Mouse (Mus musculus) heart, postnatal 0 days (tissue): ENCODE measurements around the gene Prtg. TPM values are rescaled to one million over a fixed set of nuclear protein-coding genes. Genes with fewer than 3 reads are reported as not detected.

ENCODE experiments used
- ATAC-seq: fragments of 200-750 bp; cut with Nextera tagmentation; 2 replicates; pipeline ENCODE4 v1.8.0; 2017; ENCODE audit warnings: low read depth, moderate number of reproducible peaks, moderate library complexity; ENCODE audit not compliant: insufficient read depth
- DNase-seq: peaks from one replicate; pipeline ENCODE4 v3.0.0-alpha.2; 2016; ENCODE audit warnings: low spot score
- H3K27ac ChIP-seq: fragments of 300-500 bp; sonication (generic); 2 replicates; pipeline ENCODE4 v1.5.1; 2014; ENCODE audit warnings: low read depth, mild to moderate bottlenecking
- H3K27me3 ChIP-seq: fragments of 300-500 bp; sonication (generic); 2 replicates; pipeline ENCODE4 v1.6.1; 2014; ENCODE audit warnings: low read length, mixed read lengths; ENCODE audit not compliant: control insufficient read depth, insufficient read depth
- H3K36me3 ChIP-seq: fragments of 300-500 bp; sonication (generic); replicated peaks from 2 replicates; pipeline ENCODE4 v1.6.1; 2014; ENCODE audit warnings: low read length, mixed read lengths; ENCODE audit not compliant: control insufficient read depth, insufficient read depth
- H3K4me1 ChIP-seq: fragments of 300-500 bp; sonication (generic); 2 replicates; pipeline ENCODE4 v1.6.1; 2014; ENCODE audit warnings: antibody characterized with exemption; ENCODE audit not compliant: control insufficient read depth, insufficient read depth
- H3K4me2 ChIP-seq: fragments of 300-500 bp; sonication (generic); 2 replicates; pipeline ENCODE4 v1.6.1; 2014; ENCODE audit warnings: low read depth, mild to moderate bottlenecking, low read length, moderate library complexity
- H3K4me3 ChIP-seq: fragments of 300-500 bp; sonication (generic); 2 replicates; pipeline ENCODE4 v1.5.1; 2014; ENCODE audit warnings: low read depth, low read length
- H3K9ac ChIP-seq: fragments of 300-500 bp; sonication (generic); replicated peaks from 2 replicates; pipeline ENCODE4 v1.6.1; 2014; ENCODE audit warnings: low read depth, low read length, mixed read lengths
- H3K9me3 ChIP-seq: fragments of 300-500 bp; sonication (generic); replicated peaks from 2 replicates; pipeline ENCODE4 v1.6.1; 2016; ENCODE audit warnings: low read length; ENCODE audit not compliant: control insufficient read depth
- CTCF ChIP-seq: IDR thresholded peaks from 2 replicates; pipeline ENCODE4 v1.5.1; 2016; ENCODE audit warnings: antibody characterized with exemption, control low read depth, low read depth
- EP300 ChIP-seq: IDR thresholded peaks from 2 replicates; pipeline ENCODE4 v1.6.1; 2016; ENCODE audit warnings: antibody characterized with exemption, low read depth
- WGBS: fragments of 180-500 bp; shearing (Covaris S2); extraction: QIAGEN DNeasy Blood & Tissue Kit; methylation state at CpG from one replicate; pipeline ENCODE4 v1.1.7; 2014; 5-methylcytosine and 5-hydroxymethylcytosine counted together
- polyA plus RNA-seq: library from polyadenylated mRNA; unstranded; fragments of >200 nt; fragmentation: Nextera tagmentation; extraction: Ambion mirVana; gene quantifications from 2 replicates; pipeline ENCODE4 v1.2.1, GENCODE M21; 2015
- total RNA-seq: library from RNA; depleted of rRNA; stranded (reverse); fragments of >200 nt; gene quantifications from 2 replicates; pipeline ENCODE4 v1.2.3, GENCODE M21; 2014; ENCODE audit warnings: low replicate concordance

Prtg gene
- total and polyA plus RNA-seq, 2 experiments from 2014 or later, result 0.04 to 0.31 TPM

- 0 out of 2 replicates have a peak, but pooled peaks cover 9% of the 10 kb centered on the region for H3K4me1 ChIP-seq
- H3K9ac ChIP-seq, result no peak overlapping the region
- H3K27me3 ChIP-seq, result no peaks in the 10 kb centered on the region
- H3K4me2 ChIP-seq, result no peak overlapping the region
- no peaks in the 10 kb centered on the region for H3K36me3 ChIP-seq
- 62% methylated on average over 4 of the region's 4 CpGs for WGBS
- no peak for ATAC-seq
- no peak overlapping the region for H3K4me3 ChIP-seq
- DNase-seq, result no peak
- TF ChIP-seq EP300 (no peak), CTCF (no peak)
- H3K27ac ChIP-seq, result no peak overlapping the region
- H3K9me3 ChIP-seq, result no peaks in the 10 kb centered on the region
Measured at GRCm38 (mm10) chr9:72803280-72803679, 3.4 kb upstream of the Prtg start.

- TF ChIP-seq EP300 (no peak), CTCF (no peak)
- no peak for DNase-seq
- H3K9ac ChIP-seq, result no peak overlapping the region
- H3K4me3 ChIP-seq, result no peak overlapping the region
- no peaks in the 10 kb centered on the region for H3K36me3 ChIP-seq
- WGBS, result 35% methylated on average over 14 of the region's 14 CpGs
- H3K4me1 ChIP-seq, result 0 out of 2 replicates have a peak, but pooled peaks cover 9% of the 10 kb centered on the region
- H3K27me3 ChIP-seq, result no peaks in the 10 kb centered on the region
- no peak for ATAC-seq
- H3K27ac ChIP-seq, result no peak overlapping the region
- H3K4me2 ChIP-seq, result peak overlapping the region; percentile 96; the same call in 1 of the 2 replicates
- no peaks in the 10 kb centered on the region for H3K9me3 ChIP-seq
Measured at GRCm38 (mm10) chr9:72806146-72806545, 528 bp upstream of the Prtg start.

GRCm38 (mm10) chr9:72807420-72808005, 839 bp downstream of the Prtg start:
- Histone ChIP-seq H3K4me2 (peak overlapping the region; percentile 96), H3K4me3 (peak overlapping the region; percentile 64), H3K4me1 (0 out of 2 replicates have a peak, but pooled peaks cover 10% of the 10 kb centered on the region), H3K9me3 (no peaks in the 10 kb centered on the region), H3K27ac (no peak overlapping the region), H3K9ac (peak overlapping the region; percentile 67), H3K36me3 (no peaks in the 10 kb centered on the region), H3K27me3 (no peaks in the 10 kb centered on the region)
- DNase-seq, result no peak
- no peak for TF ChIP-seq CTCF
- peak; percentile 56 for ATAC-seq
- under 1% methylated on average over 51 of the region's 52 CpGs for WGBS

GRCm38 (mm10) chr9:72808176-72808575, 1.5 kb downstream of the Prtg start:
- no peak for DNase-seq
- 0 out of 2 replicates have a peak, but pooled peaks cover 15% of the 10 kb centered on the region for H3K4me1 ChIP-seq

DNA sequence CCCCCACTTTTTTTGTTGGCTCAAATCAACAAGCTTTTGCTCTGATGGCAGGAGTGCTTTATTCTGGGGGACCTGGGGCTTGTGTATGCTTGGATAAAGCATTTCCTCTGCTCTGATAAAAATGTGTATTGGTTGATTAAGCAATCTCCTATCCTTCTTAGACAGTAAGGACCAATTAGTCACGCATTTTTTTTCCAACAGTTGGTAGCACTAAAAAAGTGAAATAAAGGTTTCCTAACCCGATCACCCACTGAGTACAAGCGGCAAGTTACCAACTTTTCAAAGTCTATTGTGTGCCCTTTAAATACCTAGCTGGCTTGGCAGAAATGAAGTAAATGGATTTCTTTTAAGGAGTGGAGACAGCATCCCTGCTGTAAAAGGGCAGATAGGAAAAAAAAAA, 1.9 kb downstream of the Prtg start:
- no peak for ATAC-seq
- Histone ChIP-seq H3K9ac (no peak overlapping the region), H3K4me2 (peak overlapping the region; percentile 96; the same call in 1 of the 2 replicates), H3K4me3 (no peak overlapping the region), H3K4me1 (0 out of 2 replicates have a peak, but pooled peaks cover 18% of the 10 kb centered on the region), H3K36me3 (no peaks in the 10 kb centered on the region), H3K27ac (no peak overlapping the region), H3K9me3 (no peaks in the 10 kb centered on the region), H3K27me3 (no peaks in the 10 kb centered on the region)
- TF ChIP-seq CTCF, result no peak
- no peak for TF ChIP-seq EP300
- DNase-seq, result no peak
- 75% methylated on average over 3 of the region's 3 CpGs for WGBS

More at GRCm38 (mm10) chr9:72808176-72808575, 1.5 kb downstream of the Prtg start:
- TF ChIP-seq EP300 (no peak), CTCF (no peak)
- H3K9ac ChIP-seq, result no peak overlapping the region
- ATAC-seq, result no peak
- H3K9me3 ChIP-seq, result no peaks in the 10 kb centered on the region
- peak overlapping the region; percentile 64 for H3K4me3 ChIP-seq
- H3K27ac ChIP-seq, result no peak overlapping the region
- H3K36me3 ChIP-seq, result no peaks in the 10 kb centered on the region
- peak overlapping the region; percentile 96 for H3K4me2 ChIP-seq
- WGBS, result 24% methylated on average over 6 of the region's 6 CpGs
- H3K27me3 ChIP-seq, result no peaks in the 10 kb centered on the region

DNA sequence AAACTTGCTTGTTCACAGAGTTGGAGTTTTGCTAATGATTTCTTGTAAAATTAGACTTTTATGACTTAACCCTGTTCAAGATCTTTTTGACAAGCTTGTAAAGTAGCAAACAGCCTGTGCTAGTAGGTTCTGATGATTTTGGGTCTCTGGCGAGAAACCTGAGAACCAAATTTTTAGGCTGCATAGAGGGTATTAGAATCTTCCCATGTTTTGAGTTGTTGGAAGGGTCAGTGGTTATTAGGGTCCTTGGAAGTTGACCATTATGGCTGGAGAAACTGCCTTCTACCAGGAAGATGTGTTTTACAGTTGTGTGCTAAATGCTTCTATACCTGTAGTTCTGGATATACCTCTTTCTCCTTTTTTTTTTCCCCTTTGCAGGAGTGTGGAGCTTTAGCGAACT, 2.4 kb downstream of the Prtg start:
- Histone ChIP-seq H3K4me1 (0 out of 2 replicates have a peak, but pooled peaks cover 18% of the 10 kb centered on the region), H3K9me3 (no peaks in the 10 kb centered on the region), H3K4me3 (no peak overlapping the region), H3K27ac (no peak overlapping the region), H3K4me2 (no peak overlapping the region), H3K27me3 (no peaks in the 10 kb centered on the region), H3K9ac (no peak overlapping the region), H3K36me3 (no peaks in the 10 kb centered on the region)
- 90% methylated on average over 2 of the region's 2 CpGs for whole genome bisulfite sequencing
- no peak for TF ChIP-seq CTCF
- TF ChIP-seq EP300, result no peak
- ATAC-seq, result no peak
- no peak for DNase-seq
